Mouse (Mus musculus) embryonic facial prominence, embryonic 13.5 days (tissue): ENCODE results near the gene Klhl22. TPM values are rescaled to one million over a fixed set of nuclear protein-coding genes. Genes with fewer than 3 reads are reported as not detected.
A peak's percentile ranks its signal among the peaks of the same experiment; 100 is the strongest.

Experiments
- ATAC-seq: fragments of 200-750 bp; cut with Nextera tagmentation; 2 replicates; pipeline ENCODE4 v1.8.0; 2017; ENCODE audit warnings: low read depth; ENCODE audit not compliant: insufficient number of reproducible peaks, insufficient read depth, low FRiP score, low TSS enrichment
- H3K27ac ChIP-seq: fragments of 300-500 bp; sonication (generic); 2 replicates; pipeline ENCODE4 v1.5.1; 2015; ENCODE audit warnings: moderate library complexity, mild to moderate bottlenecking, inconsistent platforms
- H3K27me3 ChIP-seq: fragments of 300-500 bp; sonication (generic); 2 replicates; pipeline ENCODE4 v1.6.1; 2015; ENCODE audit warnings: mild to moderate bottlenecking, inconsistent platforms
- H3K36me3 ChIP-seq: fragments of 300-500 bp; sonication (generic); 2 replicates; pipeline ENCODE4 v1.6.1; 2015; ENCODE audit warnings: mild to moderate bottlenecking, inconsistent platforms
- H3K4me1 ChIP-seq: fragments of 300-500 bp; sonication (generic); 2 replicates; pipeline ENCODE4 v1.6.1; 2015; ENCODE audit warnings: inconsistent platforms
- H3K4me2 ChIP-seq: fragments of 300-500 bp; sonication (generic); 2 replicates; pipeline ENCODE4 v1.6.1; 2015; ENCODE audit warnings: moderate library complexity, mild to moderate bottlenecking, inconsistent platforms
- H3K4me3 ChIP-seq: fragments of 300-500 bp; sonication (generic); 2 replicates; pipeline ENCODE4 v1.5.1; 2015; ENCODE audit warnings: mild to moderate bottlenecking, inconsistent platforms
- H3K9ac ChIP-seq: fragments of 300-500 bp; sonication (generic); 2 replicates; pipeline ENCODE4 v1.6.1; 2015; ENCODE audit warnings: mild to moderate bottlenecking, inconsistent platforms
- H3K9me3 ChIP-seq: fragments of 300-500 bp; sonication (generic); 2 replicates; pipeline ENCODE4 v1.6.1; 2016; ENCODE audit warnings: inconsistent platforms
- WGBS: fragments of 180-500 bp; shearing (Covaris S2); methylation state at CpG from one replicate; pipeline ENCODE4 v1.1.7; 2015; ENCODE audit warnings: mixed read lengths; 5-methylcytosine and 5-hydroxymethylcytosine counted together
- polyA plus RNA-seq: library from polyadenylated mRNA; unstranded; fragments of >200 nt; fragmentation: Nextera tagmentation; extraction: Ambion mirVana; gene quantifications from 2 replicates; pipeline ENCODE4 v1.2.1, GENCODE M21; 2015

Klhl22 gene
- polyA plus RNA-seq, 1 experiment from 2014 or later: 97.7 TPM

- no peaks in the 10 kb centered on the region for H3K36me3 ChIP-seq
- no peak overlapping the region; the same call in 1 of the 2 replicates for H3K9ac ChIP-seq
- 49% methylated on average over 8 of the region's 8 CpGs for WGBS
- H3K4me2 ChIP-seq: peak overlapping the region; percentile 86; the same call in 1 of the 2 replicates
- H3K27me3 ChIP-seq: no peaks in the 10 kb centered on the region
- no peak overlapping the region for H3K4me3 ChIP-seq
- no peak for ATAC-seq
- H3K9me3 ChIP-seq: no peaks in the 10 kb centered on the region
- H3K27ac ChIP-seq: 0 out of 2 replicates have a peak overlapping the region, but pooled peaks have one; percentile 55
- H3K4me1 ChIP-seq: peaks cover 38% of the 10 kb centered on the region
Measured at GRCm38 (mm10) chr16:17816528-17816927, 57.1 kb downstream of the Klhl22 start.

GRCm38 (mm10) chr16:17826500-17826899 lies 67.1 kb downstream of the Klhl22 start:
- Histone ChIP-seq H3K4me3 (no peak overlapping the region), H3K36me3 (no peaks in the 10 kb centered on the region), H3K4me1 (peaks cover 3% of the 10 kb centered on the region; the same call in 1 of the 2 replicates), H3K9ac (no peak overlapping the region), H3K27me3 (peaks cover 29% of the 10 kb centered on the region), H3K9me3 (no peaks in the 10 kb centered on the region), H3K27ac (no peak overlapping the region), H3K4me2 (no peak overlapping the region)
- no peak for ATAC-seq
- WGBS: 86% methylated on average over 2 of the region's 2 CpGs

GRCm38 (mm10) chr16:17828229-17828628 lies 68.8 kb downstream of the Klhl22 start:
- Histone ChIP-seq H3K4me1 (peaks cover 15% of the 10 kb centered on the region; the same call in 1 of the 2 replicates), H3K9me3 (no peaks in the 10 kb centered on the region), H3K27ac (no peak overlapping the region), H3K27me3 (peaks cover 46% of the 10 kb centered on the region), H3K4me2 (no peak overlapping the region), H3K4me3 (no peak overlapping the region), H3K9ac (no peak overlapping the region), H3K36me3 (no peaks in the 10 kb centered on the region)
- WGBS: 92% methylated on average over 2 of the region's 2 CpGs
- ATAC-seq: no peak

GRCm38 (mm10) chr16:17828867-17829266 lies 69.4 kb downstream of the Klhl22 start:
- WGBS: 51% methylated on average over 3 of the region's 3 CpGs

GRCm38 (mm10) chr16:17830385-17831178 lies 71.2 kb downstream of the Klhl22 start:
- Histone ChIP-seq H3K4me3 (no peak overlapping the region), H3K4me1 (peaks cover 23% of the 10 kb centered on the region; the same call in 1 of the 2 replicates), H3K27me3 (peaks cover 70% of the 10 kb centered on the region), H3K36me3 (no peaks in the 10 kb centered on the region), H3K9ac (no peak overlapping the region), H3K4me2 (no peak overlapping the region), H3K27ac (no peak overlapping the region), H3K9me3 (no peaks in the 10 kb centered on the region)
- ATAC-seq: no peak
- WGBS: 50% methylated on average over 10 of the region's 10 CpGs

More at GRCm38 (mm10) chr16:17828867-17829266, 69.4 kb downstream of the Klhl22 start:
- Histone ChIP-seq H3K4me2 (no peak overlapping the region), H3K27ac (no peak overlapping the region), H3K27me3 (peaks cover 52% of the 10 kb centered on the region), H3K4me3 (no peak overlapping the region), H3K9me3 (no peaks in the 10 kb centered on the region), H3K36me3 (no peaks in the 10 kb centered on the region), H3K4me1 (peaks cover 17% of the 10 kb centered on the region; the same call in 1 of the 2 replicates), H3K9ac (no peak overlapping the region)
- no peak for ATAC-seq

- Histone ChIP-seq H3K4me3 (no peak overlapping the region), H3K27ac (no peak overlapping the region), H3K4me1 (peaks cover 23% of the 10 kb centered on the region; the same call in 1 of the 2 replicates), H3K4me2 (no peak overlapping the region), H3K36me3 (no peaks in the 10 kb centered on the region), H3K9me3 (no peaks in the 10 kb centered on the region), H3K9ac (no peak overlapping the region), H3K27me3 (peaks cover 79% of the 10 kb centered on the region)
- WGBS: 13% methylated on average over 11 of the region's 11 CpGs
- ATAC-seq: no peak
Measured at GRCm38 (mm10) chr16:17831781-17832180, 72.4 kb downstream of the Klhl22 start.

GRCm38 (mm10) chr16:17832821-17833220 lies 73.4 kb downstream of the Klhl22 start, which contains the start of gene B830017H08Rik:
Gene B830017H08Rik, plus strand, starts transcription at chr16:17833121.
- no peaks in the 10 kb centered on the region for H3K9me3 ChIP-seq
- H3K36me3 ChIP-seq: no peaks in the 10 kb centered on the region
- peak within 1 kb of the TSS; percentile 78 for H3K9ac ChIP-seq
- WGBS: 19% methylated on average over 7 of the region's 7 CpGs
- H3K4me1 ChIP-seq: peaks cover 23% of the 10 kb centered on the region; the same call in 1 of the 2 replicates
- peaks cover 89% of the 10 kb centered on the region for H3K27me3 ChIP-seq
- ATAC-seq: no peak
- no peak within 1 kb of the TSS for H3K27ac ChIP-seq
- H3K4me3 ChIP-seq: peak within 1 kb of the TSS; percentile 65
- peak within 1 kb of the TSS; percentile 98 for H3K4me2 ChIP-seq

GRCm38 (mm10) chr16:17833321-17833680 lies 73.9 kb downstream of the Klhl22 start:
- no peak overlapping the region for H3K27ac ChIP-seq
- H3K9me3 ChIP-seq: no peaks in the 10 kb centered on the region
- H3K36me3 ChIP-seq: no peaks in the 10 kb centered on the region
- peak overlapping the region; percentile 98 for H3K4me2 ChIP-seq
- WGBS: under 1% methylated on average over 36 of the region's 37 CpGs
- H3K9ac ChIP-seq: peak overlapping the region; percentile 78
- H3K27me3 ChIP-seq: peaks cover 92% of the 10 kb centered on the region
- peak overlapping the region; percentile 65 for H3K4me3 ChIP-seq
- ATAC-seq: peak; percentile 45; the same call in 1 of the 2 replicates
- peaks cover 23% of the 10 kb centered on the region; the same call in 1 of the 2 replicates for H3K4me1 ChIP-seq

- Histone ChIP-seq H3K36me3 (0 out of 2 replicates have a peak, but pooled peaks cover 4% of the 10 kb centered on the region), H3K9me3 (no peaks in the 10 kb centered on the region), H3K4me2 (peak overlapping the region; percentile 98), H3K9ac (peak overlapping the region; percentile 78), H3K4me3 (peak overlapping the region; percentile 65), H3K27me3 (peaks cover 89% of the 10 kb centered on the region), H3K4me1 (peaks cover 23% of the 10 kb centered on the region; the same call in 1 of the 2 replicates), H3K27ac (no peak overlapping the region)
- peak; percentile 26; the same call in 1 of the 2 replicates for ATAC-seq
- under 1% methylated on average over 81 of the region's 103 CpGs for WGBS
Measured at GRCm38 (mm10) chr16:17833681-17834399, 74.4 kb downstream of the Klhl22 start.

- Histone ChIP-seq H3K9me3 (no peaks in the 10 kb centered on the region), H3K9ac (peak overlapping the region; percentile 78), H3K27ac (no peak overlapping the region), H3K4me3 (peak overlapping the region; percentile 65), H3K4me1 (peaks cover 23% of the 10 kb centered on the region; the same call in 1 of the 2 replicates), H3K27me3 (peaks cover 85% of the 10 kb centered on the region), H3K36me3 (0 out of 2 replicates have a peak, but pooled peaks cover 5% of the 10 kb centered on the region), H3K4me2 (peak overlapping the region; percentile 98)
- 46% methylated on average over 7 of the region's 7 CpGs for WGBS
- ATAC-seq: no peak
Measured at GRCm38 (mm10) chr16:17834543-17834942, 75.1 kb downstream of the Klhl22 start.

GRCm38 (mm10) chr16:17835481-17835880 lies 76.1 kb downstream of the Klhl22 start:
- no peak overlapping the region for H3K9ac ChIP-seq
- peaks cover 23% of the 10 kb centered on the region; the same call in 1 of the 2 replicates for H3K4me1 ChIP-seq
- H3K9me3 ChIP-seq: no peaks in the 10 kb centered on the region
- peaks cover 75% of the 10 kb centered on the region for H3K27me3 ChIP-seq
- H3K27ac ChIP-seq: no peak overlapping the region
- ATAC-seq: no peak
- H3K4me3 ChIP-seq: no peak overlapping the region
- H3K4me2 ChIP-seq: no peak overlapping the region
- 53% methylated on average over 13 of the region's 13 CpGs for WGBS
- H3K36me3 ChIP-seq: peaks cover 11% of the 10 kb centered on the region; the same call in 1 of the 2 replicates
